Mouse (Mus musculus) layer of hippocampus, adult 11-12 months (tissue): ENCODE data around the gene Tsnax.
A peak's percentile ranks its signal among the peaks of the same experiment; 100 is the strongest.

ENCODE experiments used
- DNase-seq: peaks from one replicate; pipeline ENCODE4 v3.0.0; 2022; ENCODE audit warnings: low spot score

Gene Tsnax

GRCm38 (mm10) chr8:125012695-125013627 is at the start of gene Tsnax:
Gene Tsnax (plus strand): TSS chr8:125012997.
- peak; percentile 93 for DNase-seq

GRCm38 (mm10) chr8:124963246-124963645 is 49.6 kb upstream of the Tsnax start:
- no peak for DNase-seq

GRCm38 (mm10) chr8:124964966-124965365 is 47.8 kb upstream of the Tsnax start:
- no peak for DNase-seq

- DNase-seq, result no peak
These were observed 42.4 kb upstream of the Tsnax start for GRCm38 (mm10) chr8:124970312-124970933.

GRCm38 (mm10) chr8:124973221-124973620 is 39.6 kb upstream of the Tsnax start:
- no peak for DNase-seq

GRCm38 (mm10) chr8:124974254-124974653 is 38.5 kb upstream of the Tsnax start:
- no peak for DNase-seq

GRCm38 (mm10) chr8:124976211-124976610 is 36.6 kb upstream of the Tsnax start:
- no peak for DNase-seq

GRCm38 (mm10) chr8:124978026-124978425 is 34.8 kb upstream of the Tsnax start:
- no peak for DNase-seq

GRCm38 (mm10) chr8:124980036-124980435 is 32.8 kb upstream of the Tsnax start:
- no peak for DNase-seq

GRCm38 (mm10) chr8:124980828-124981227 is 32.0 kb upstream of the Tsnax start:
- no peak for DNase-seq

- DNase-seq, result no peak
These were observed 21.7 kb upstream of the Tsnax start for GRCm38 (mm10) chr8:124990923-124991667.

GRCm38 (mm10) chr8:124991668-124991926 is 21.2 kb upstream of the Tsnax start:
- DNase-seq, result no peak

- no peak for DNase-seq
These were observed 17.0 kb upstream of the Tsnax start for GRCm38 (mm10) chr8:124995776-124996175.

GRCm38 (mm10) chr8:125024085-125024484 is 11.3 kb downstream of the Tsnax start:
- DNase-seq, result no peak

GRCm38 (mm10) chr8:125027211-125027610 is 14.4 kb downstream of the Tsnax start:
- no peak for DNase-seq

- no peak for DNase-seq
These were observed 16.0 kb downstream of the Tsnax start for GRCm38 (mm10) chr8:125028841-125029240.

GRCm38 (mm10) chr8:125031276-125031675 is 18.5 kb downstream of the Tsnax start:
- DNase-seq, result no peak

- peak; percentile 62 for DNase-seq
These were observed 21.9 kb downstream of the Tsnax start for GRCm38 (mm10) chr8:125034669-125035068.

- DNase-seq, result no peak
These were observed 24.3 kb downstream of the Tsnax start for GRCm38 (mm10) chr8:125037081-125037480.

- DNase-seq, result no peak
These were observed 25.9 kb downstream of the Tsnax start for GRCm38 (mm10) chr8:125038731-125039130.

- no peak for DNase-seq
These were observed 28.0 kb downstream of the Tsnax start for GRCm38 (mm10) chr8:125040587-125041375.

GRCm38 (mm10) chr8:125041496-125041895 is 28.7 kb downstream of the Tsnax start:
- DNase-seq, result no peak
